Mouse (Mus musculus): ENCODE data around the gene Scrn1.

GRCm38 (mm10) chr6:54595330-54595878 lies 29.1 kb upstream of the Scrn1 start:
- no peak for TF ChIP-seq CTCF (IDR thresholded peaks at IDR 0.05; ENCODE audit: insufficient read depth, low read depth, low read length)
- no peak for TF ChIP-seq POLR2A (IDR thresholded peaks at IDR 0.05; ENCODE audit: insufficient read depth, low read depth, low read length)
